ENCODE assay signal across 10 mouse cellular contexts in the genomic region with DNA sequence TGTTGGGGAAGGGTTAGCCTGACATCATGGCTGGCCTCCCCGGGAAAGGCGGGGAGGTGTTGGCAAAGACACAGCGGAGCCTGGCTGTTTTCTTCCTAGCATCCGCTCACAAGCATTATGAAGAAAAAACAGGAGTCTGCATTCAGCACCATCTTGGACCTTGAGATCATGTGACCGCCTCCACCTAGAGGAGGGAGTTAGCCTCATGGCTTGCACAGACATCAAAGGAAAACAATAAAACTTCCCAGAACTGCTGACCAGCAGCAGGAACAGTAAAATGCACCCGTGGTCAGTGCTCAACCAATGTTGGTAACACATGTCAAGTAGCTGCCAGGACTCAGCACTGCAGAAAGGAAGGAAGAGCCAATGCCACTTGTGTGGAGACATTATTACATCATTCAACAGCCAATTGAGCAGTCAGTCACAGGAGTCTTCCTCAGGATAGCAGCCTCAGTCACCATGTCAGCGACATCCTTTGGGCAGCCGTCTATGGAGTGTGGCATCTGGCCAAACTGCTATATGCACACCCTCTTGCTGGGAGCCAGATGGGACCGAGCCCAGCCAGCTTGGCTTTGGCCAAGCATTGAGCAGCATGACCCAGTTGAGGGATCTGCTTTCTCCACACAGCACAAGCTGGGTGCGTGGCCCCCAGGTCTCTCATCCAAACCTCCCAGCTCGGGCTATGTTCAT. TPM values are rescaled to one million over a fixed set of nuclear protein-coding genes. Genes with fewer than 3 reads are reported as not detected.
DNase-seq lines count a peak whose midpoint lies in the region; ATAC-seq and TF ChIP-seq lines count a peak whose summit lies in the region.
"Had no signal": no experiment of that assay in that cellular context is flagged by ENCODE, and none has a peak within 500 bp of the region (broad histone marks: within the 10 kb centered on the region; RNA-seq: fewer than 3 reads in every experiment).

No protein-coding gene starts in this region.

- H3K27me3 ChIP-seq in heart, adult 2 months (ENCODE audit: control insufficient read depth, insufficient read depth, low read length) = no peaks in the 10 kb centered on the region
- no peaks in the 10 kb centered on the region for H3K27me3 ChIP-seq in heart, embryonic 12.5 days (replicated peaks)
- no peaks in the 10 kb centered on the region for H3K27me3 ChIP-seq in heart, embryonic 14.5 days (ENCODE audit: control insufficient read depth, insufficient read depth, low read length)
- no peaks in the 10 kb centered on the region for H3K27me3 ChIP-seq in limb, embryonic 14.5 days (ENCODE audit: control insufficient read depth, insufficient read depth, low read length)
- H3K27me3 ChIP-seq: embryonic facial prominence, embryonic 12.5 days; midbrain, embryonic 12.5 days had no signal

- H3K9me3 ChIP-seq in heart, embryonic 12.5 days (replicated peaks) = no peaks in the 10 kb centered on the region
- H3K9me3 ChIP-seq in heart, embryonic 14.5 days (ENCODE audit: control insufficient read depth, low read length) = no peaks in the 10 kb centered on the region
- no peaks in the 10 kb centered on the region for H3K9me3 ChIP-seq in limb, embryonic 14.5 days (ENCODE audit: control insufficient read depth, low read length)
- H3K9me3 ChIP-seq: embryonic facial prominence, embryonic 12.5 days; midbrain, embryonic 12.5 days had no signal

- ATAC-seq in heart, embryonic 12.5 days (ENCODE audit: insufficient number of reproducible peaks, low FRiP score) = no peak
- peak; percentile 31; the same call in 1 of the 2 replicates for ATAC-seq in heart, embryonic 14.5 days (ENCODE audit: insufficient number of reproducible peaks, insufficient read depth, low FRiP score, low read depth)
- peak; percentile 55; the same call in 1 of the 2 replicates for ATAC-seq in limb, embryonic 14.5 days (ENCODE audit: low FRiP score, low read depth)

- peaks cover 6% of the 10 kb centered on the region for H3K4me1 ChIP-seq in heart, adult 2 months (ENCODE audit: control insufficient read depth, insufficient read depth, low read length)
- H3K4me1 ChIP-seq in heart, embryonic 12.5 days (replicated peaks) = peaks cover 11% of the 10 kb centered on the region
- H3K4me1 ChIP-seq in heart, embryonic 14.5 days (ENCODE audit: control insufficient read depth in 2 of 2, insufficient read depth in 2 of 2, low read length in 2 of 2) = peaks cover 7% of the 10 kb centered on the region in 2 experiments
- H3K4me1 ChIP-seq in limb, embryonic 14.5 days (ENCODE audit: control insufficient read depth, insufficient read depth, low read length) = peaks cover 14% of the 10 kb centered on the region

- peak; percentile 56 to 59 for DNase-seq in heart, adult 2 months
- DNase-seq in urinary bladder, adult 2 months (ENCODE audit: low spot score) = peak; percentile 21
- DNase-seq in urinary bladder, adult 18-20 months (ENCODE audit: low spot score in 2 of 2) = no peak
- no peak for DNase-seq in limb, embryonic 14.5 days (ENCODE audit: low spot score)
- no peak for DNase-seq in natural killer cell, adult 2 months (ENCODE audit: low spot score in 2 of 2)
- DNase-seq in T-cell, adult 2 months (ENCODE audit: low spot score) = no peak

- TF ChIP-seq EP300 in heart, adult 2 months (IDR thresholded peaks at IDR 0.05; ENCODE audit: insufficient read depth, low read depth, low read length) = 0 out of 2 replicates have a peak, but pooled peaks have one; percentile 39

- H3K9ac ChIP-seq in heart, adult 2 months (ENCODE audit: low read depth, low read length) = no peak overlapping the region
- no peak overlapping the region for H3K9ac ChIP-seq in heart, embryonic 12.5 days
- no peak overlapping the region for H3K9ac ChIP-seq in heart, embryonic 14.5 days (ENCODE audit: low read length)
- H3K9ac ChIP-seq in limb, embryonic 14.5 days (ENCODE audit: low read depth, low read length, severe bottlenecking) = no peak overlapping the region
- H3K9ac ChIP-seq: embryonic facial prominence, embryonic 12.5 days; midbrain, embryonic 12.5 days had no signal

- peak overlapping the region; percentile 27 for H3K27ac ChIP-seq in heart, adult 2 months
- no peak overlapping the region for H3K27ac ChIP-seq in heart, embryonic 12.5 days (ENCODE audit: poor library complexity, severe bottlenecking)
- H3K27ac ChIP-seq in heart, embryonic 14.5 days (replicated peaks in 1 of 2; ENCODE audit: control insufficient read depth in 1 of 2, insufficient read depth in 1 of 2, low read depth in 2 of 2, low read length in 2 of 2) = no peak overlapping the region
- no peak overlapping the region for H3K27ac ChIP-seq in limb, embryonic 14.5 days (replicated peaks; ENCODE audit: low read depth, low read length)
- H3K27ac ChIP-seq: embryonic facial prominence, embryonic 12.5 days; midbrain, embryonic 12.5 days had no signal

- H3K4me2 ChIP-seq in heart, embryonic 12.5 days = no peak overlapping the region
- H3K4me2 ChIP-seq in heart, embryonic 14.5 days (ENCODE audit: low read length) = no peak overlapping the region
- no peak overlapping the region for H3K4me2 ChIP-seq in limb, embryonic 14.5 days (replicated peaks; ENCODE audit: low read depth, low read length, severe bottlenecking)
- H3K4me2 ChIP-seq: embryonic facial prominence, embryonic 12.5 days; midbrain, embryonic 12.5 days had no signal

- no peaks in the 10 kb centered on the region for H3K36me3 ChIP-seq in heart, adult 2 months (ENCODE audit: control insufficient read depth, insufficient read depth, low read length)
- no peaks in the 10 kb centered on the region for H3K36me3 ChIP-seq in heart, embryonic 12.5 days
- no peaks in the 10 kb centered on the region for H3K36me3 ChIP-seq in heart, embryonic 14.5 days (ENCODE audit: control insufficient read depth, insufficient read depth, low read length)
- H3K36me3 ChIP-seq in limb, embryonic 14.5 days (ENCODE audit: control insufficient read depth, insufficient read depth, low read length) = no peaks in the 10 kb centered on the region
- H3K36me3 ChIP-seq: embryonic facial prominence, embryonic 12.5 days had no signal

- TF ChIP-seq CTCF in heart, adult 2 months (IDR thresholded peaks at IDR 0.05) = no peak

- intact Hi-C loops in heart, adult 2 months (cut with DNase I) = no loop called here

- no peaks in the 10 kb centered on the region for H3K79me2 ChIP-seq in heart, adult 2 months (replicated peaks; ENCODE audit: control insufficient read depth, insufficient read depth, low read length)

- WGBS in heart, adult 2 months = 52% methylated on average over 11 of the region's 11 CpGs
- 82% methylated on average over 11 of the region's 11 CpGs for WGBS in heart, embryonic 12.5 days
- WGBS in heart, embryonic 14.5 days = 73% methylated on average over 11 of the region's 11 CpGs
- 59% methylated on average over 11 of the region's 11 CpGs for WGBS in limb, embryonic 14.5 days

- no peak for TF ChIP-seq POLR2A in heart, adult 2 months (IDR thresholded peaks at IDR 0.05; ENCODE audit: insufficient read depth, low read depth, low read length)
- no peak for TF ChIP-seq POLR2A in limb, embryonic 14.5 days (IDR thresholded peaks at IDR 0.05; ENCODE audit: borderline replicate concordance, extremely low read depth, insufficient read depth, insufficient read length)

- H3K4me3 ChIP-seq in heart, adult 2 months = no peak overlapping the region
- no peak overlapping the region for H3K4me3 ChIP-seq in heart, embryonic 12.5 days
- no peak overlapping the region for H3K4me3 ChIP-seq in heart, embryonic 14.5 days (ENCODE audit: control insufficient read depth in 1 of 2, insufficient read depth in 1 of 2, low read depth in 1 of 2, low read length in 2 of 2)
- H3K4me3 ChIP-seq in limb, embryonic 14.5 days (replicated peaks; ENCODE audit: low read length) = no peak overlapping the region
- H3K4me3 ChIP-seq: embryonic facial prominence, embryonic 12.5 days; midbrain, embryonic 12.5 days had no signal

RNA-seq across cellular contexts. Expression of a gene that starts 24.8 kb away (rescaled TPM):
- total RNA-seq in heart, adult 2 months (2021) = 10 to 100 TPM; 11.3 to 16.3 TPM
- polyA plus RNA-seq in heart, adult 2 months (2012; rRNA removed) = 19.0 and 36.4 TPM in 2 replicates
- 222 and 233 TPM in 2 replicates for polyA plus RNA-seq in heart, embryonic 12.5 days (2016; fragmentation: Nextera tagmentation; extraction: Ambion mirVana)
- 98.9 and 164 TPM in 2 replicates for polyA plus RNA-seq in urinary bladder, adult 2 months (2012; rRNA removed)
- 168 and 169 TPM in 2 replicates for polyA plus RNA-seq in heart, embryonic 14.5 days (2014; fragmentation: Nextera tagmentation; extraction: Ambion mirVana)
- 640 and 929 TPM in 2 replicates for polyA plus RNA-seq in limb, embryonic 14.5 days (2012; rRNA removed)
- polyA plus RNA-seq in limb, embryonic 14.5 days (2014; fragmentation: Nextera tagmentation; extraction: Ambion mirVana) = 384 and 448 TPM in 2 replicates

Comparison
In these comparisons a context has a peak if more than half of its experiments do, and no peak if none do; other contexts are left out.
1. DNase-seq: peak in heart, adult 2 months (2 of 2) and urinary bladder, adult 2 months (single experiment); none in urinary bladder, adult 18-20 months (0 of 2), limb, embryonic 14.5 days (single experiment), natural killer cell, adult 2 months (0 of 2) and T-cell, adult 2 months (single experiment).